Mouse (Mus musculus): ENCODE measurements around the gene Lce1h.

Lce1h gene

GRCm38 (mm10) chr3:92764965-92765364, at the start of gene Lce1h:
TSS of gene Lce1h (minus strand) at chr3:92765065.
- DNase-seq (ENCODE audit: low read depth, low spot score): no peak

GRCm38 (mm10) chr3:92807791-92808190, 42.9 kb upstream of the Lce1h start, which contains the start of gene Lce1k:
TSS of gene Lce1k (minus strand) at chr3:92807891.
- no peak for DNase-seq (ENCODE audit: low read depth, low spot score)

GRCm38 (mm10) chr3:92790414-92790813, 25.5 kb upstream of the Lce1h start, which contains the start of gene Lce1j:
TSS of gene Lce1j (minus strand) at chr3:92790514.
- DNase-seq (ENCODE audit: low read depth, low spot score): no peak

- DNase-seq (ENCODE audit: low read depth, low spot score): no peak
Observed at GRCm38 (mm10) chr3:92778799-92779198, 13.9 kb upstream of the Lce1h start, which contains the start of gene Lce1i. TSS of gene Lce1i (minus strand) at chr3:92778899.

- peak; percentile 5 for DNase-seq (ENCODE audit: low read depth, low spot score)
Observed at GRCm38 (mm10) chr3:92771573-92771972, 6.7 kb upstream of the Lce1h start.

- no peak for DNase-seq (ENCODE audit: low read depth, low spot score)
Observed at GRCm38 (mm10) chr3:92753197-92753596, 11.7 kb downstream of the Lce1h start.

- DNase-seq (ENCODE audit: low read depth, low spot score): no peak
Observed at GRCm38 (mm10) chr3:92752238-92752637, 12.6 kb downstream of the Lce1h start, which contains the start of gene Lce1g. TSS of gene Lce1g (minus strand) at chr3:92752338.

GRCm38 (mm10) chr3:92738996-92739395, 25.9 kb downstream of the Lce1h start, which contains the start of gene Gm38119:
TSS of gene Gm38119 (minus strand) at chr3:92739096.
- DNase-seq (ENCODE audit: low read depth, low spot score): no peak

GRCm38 (mm10) chr3:92722631-92723030, 42.2 kb downstream of the Lce1h start:
- DNase-seq (ENCODE audit: low read depth, low spot score): no peak

- no peak for DNase-seq (ENCODE audit: low read depth, low spot score)
Observed at GRCm38 (mm10) chr3:92720250-92720649, 44.6 kb downstream of the Lce1h start, which contains the start of gene Lce1f. TSS of gene Lce1f (minus strand) at chr3:92720350.

GRCm38 (mm10) chr3:92715122-92715521, 49.7 kb downstream of the Lce1h start:
- no peak for DNase-seq (ENCODE audit: low read depth, low spot score)
